In the genomic region with DNA sequence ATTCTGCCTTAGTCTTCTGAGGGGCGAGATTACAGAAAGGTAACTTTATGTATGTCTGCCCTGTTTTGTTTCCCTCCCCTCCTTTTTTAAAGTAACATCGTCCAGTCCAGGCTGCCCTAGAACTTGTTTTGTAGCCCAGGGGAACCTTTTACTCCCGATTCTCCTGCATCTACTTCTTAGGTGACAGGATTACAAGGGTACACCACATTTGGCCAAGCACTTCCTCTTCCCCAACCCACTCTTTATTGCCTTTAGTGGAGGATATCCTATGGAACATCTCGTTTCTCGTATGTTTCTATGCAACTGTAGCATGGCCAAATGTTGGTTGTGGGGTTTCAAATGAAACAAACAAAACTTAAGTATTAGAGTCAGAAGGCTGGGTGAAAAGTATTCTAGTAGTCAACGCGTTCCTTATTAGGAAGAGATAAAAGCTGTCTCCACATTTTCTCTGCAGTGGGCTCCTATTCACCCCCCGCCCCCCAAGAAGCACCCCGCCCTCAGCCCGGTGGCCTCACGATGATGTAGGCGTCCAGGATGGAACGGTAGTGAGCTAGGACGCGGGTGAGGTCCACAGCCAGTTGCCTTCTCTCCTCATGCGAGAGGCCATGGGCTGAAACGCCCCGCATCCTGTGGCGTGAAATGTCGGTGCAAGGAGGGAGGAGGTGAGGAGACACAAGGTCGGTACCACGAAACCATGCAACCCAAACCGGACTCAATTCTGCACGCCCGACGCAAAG, we compare ENCODE assay signal across 8 mouse cellular contexts. TPM values are rescaled to one million over a fixed set of nuclear protein-coding genes. Genes with fewer than 3 reads are reported as not detected.
DNase-seq lines count a peak whose midpoint lies in the region; ATAC-seq and TF ChIP-seq lines count a peak whose summit lies in the region.

No protein-coding gene starts in this region.

- no peaks in the 10 kb centered on the region for H3K27me3 ChIP-seq in embryonic facial prominence, embryonic 12.5 days
- no peaks in the 10 kb centered on the region for H3K27me3 ChIP-seq in intestine, postnatal 0 days (replicated peaks; ENCODE audit: control insufficient read depth, insufficient read depth, low read length)
- no peaks in the 10 kb centered on the region for H3K27me3 ChIP-seq in neural tube, embryonic 15.5 days (replicated peaks)

- WGBS in lung, adult 2 months = 3% methylated on average over 26 of the region's 26 CpGs
- 7% methylated on average over 26 of the region's 26 CpGs for WGBS in embryonic facial prominence, embryonic 12.5 days
- WGBS in intestine, postnatal 0 days = 3% methylated on average over 26 of the region's 26 CpGs
- WGBS in neural tube, embryonic 15.5 days = 8% methylated on average over 26 of the region's 26 CpGs

- H3K4me2 ChIP-seq in embryonic facial prominence, embryonic 12.5 days (replicated peaks) = peak overlapping the region; percentile 83
- H3K4me2 ChIP-seq in intestine, postnatal 0 days (replicated peaks; ENCODE audit: low read depth) = peak overlapping the region; percentile 89
- peak overlapping the region; percentile 80 for H3K4me2 ChIP-seq in neural tube, embryonic 15.5 days

- H3K27ac ChIP-seq in embryonic facial prominence, embryonic 12.5 days = peak overlapping the region; percentile 92
- H3K27ac ChIP-seq in intestine, postnatal 0 days (ENCODE audit: low read depth, low read length) = peak overlapping the region; percentile 95
- H3K27ac ChIP-seq in neural tube, embryonic 15.5 days (replicated peaks) = peak overlapping the region; percentile 94

- DNase-seq in lung, adult 2 months = no peak
- no peak for DNase-seq in lung, adult 18-20 months
- no peak for DNase-seq in right cerebral cortex, postnatal 14 days
- DNase-seq in right cerebral cortex, postnatal 4 days = no peak
- no peak for DNase-seq in embryo, embryonic 10.5 days (ENCODE audit: low spot score)

- no peak for TF ChIP-seq POLR2A in lung, adult 2 months (IDR thresholded peaks at IDR 0.05; ENCODE audit: borderline replicate concordance, extremely low read depth, low read depth, low read length)

- H3K9me3 ChIP-seq in embryonic facial prominence, embryonic 12.5 days = no peaks in the 10 kb centered on the region
- no peaks in the 10 kb centered on the region for H3K9me3 ChIP-seq in intestine, postnatal 0 days (ENCODE audit: control insufficient read depth)
- H3K9me3 ChIP-seq in neural tube, embryonic 15.5 days (replicated peaks) = no peaks in the 10 kb centered on the region

- H3K9ac ChIP-seq in embryonic facial prominence, embryonic 12.5 days = peak overlapping the region; percentile 91
- H3K9ac ChIP-seq in intestine, postnatal 0 days (ENCODE audit: low read depth, low read length) = peak overlapping the region; percentile 83
- H3K9ac ChIP-seq in neural tube, embryonic 15.5 days (replicated peaks) = peak overlapping the region; percentile 87

- H3K36me3 ChIP-seq in embryonic facial prominence, embryonic 12.5 days = peaks cover 53% of the 10 kb centered on the region
- peaks cover 41% of the 10 kb centered on the region for H3K36me3 ChIP-seq in intestine, postnatal 0 days (ENCODE audit: control insufficient read depth, insufficient read depth)
- H3K36me3 ChIP-seq in neural tube, embryonic 15.5 days = peaks cover 43% of the 10 kb centered on the region

- H3K4me3 ChIP-seq in lung, adult 2 months (replicated peaks; ENCODE audit: extremely low read depth, low read depth, low read length) = peak overlapping the region; percentile 89
- H3K4me3 ChIP-seq in embryonic facial prominence, embryonic 12.5 days = peak overlapping the region; percentile 97
- peak overlapping the region; percentile 94 for H3K4me3 ChIP-seq in intestine, postnatal 0 days (ENCODE audit: low read depth, low read length)
- H3K4me3 ChIP-seq in neural tube, embryonic 15.5 days (replicated peaks) = peak overlapping the region; percentile 88

- ATAC-seq in embryonic facial prominence, embryonic 12.5 days (ENCODE audit: insufficient number of reproducible peaks, insufficient read depth, low FRiP score, low TSS enrichment) = peak; percentile 38; the same call in 1 of the 2 replicates
- peak; percentile 20 for ATAC-seq in intestine, postnatal 0 days
- ATAC-seq in neural tube, embryonic 15.5 days (ENCODE audit: low FRiP score) = peak; percentile 46; the same call in 1 of the 2 replicates

- peaks cover 6% of the 10 kb centered on the region for H3K4me1 ChIP-seq in lung, adult 2 months (ENCODE audit: control insufficient read depth, insufficient read depth, low read length)
- H3K4me1 ChIP-seq in embryonic facial prominence, embryonic 12.5 days = peaks cover 25% of the 10 kb centered on the region
- H3K4me1 ChIP-seq in intestine, postnatal 0 days (replicated peaks; ENCODE audit: control insufficient read depth, insufficient read depth, low read length) = no peaks in the 10 kb centered on the region; the same call in 1 of the 2 replicates
- H3K4me1 ChIP-seq in neural tube, embryonic 15.5 days = peaks cover 46% of the 10 kb centered on the region

- TF ChIP-seq CTCF in lung, adult 2 months (IDR thresholded peaks at IDR 0.05; ENCODE audit: insufficient read depth, low read length) = no peak
- TF ChIP-seq CTCF in intestine, postnatal 0 days (IDR thresholded peaks at IDR 0.05; ENCODE audit: low read depth) = no peak; the same call in 1 of the 2 replicates

RNA-seq across cellular contexts. Expression of a gene that starts 0.6 kb away (rescaled TPM):
- polyA plus RNA-seq in lung, adult 2 months (2012; rRNA removed) = 10.7 and 12.8 TPM in 2 replicates
- polyA plus RNA-seq in embryonic facial prominence, embryonic 12.5 days (2016; fragmentation: Nextera tagmentation; extraction: Ambion mirVana) = 75.4 and 80.1 TPM in 2 replicates
- 13.9 and 14.1 TPM in 2 replicates for polyA plus RNA-seq in intestine, postnatal 0 days (2015; fragmentation: Nextera tagmentation; extraction: Ambion mirVana)
- 21.6 and 31.7 TPM in 2 replicates for polyA plus RNA-seq in neural tube, embryonic 15.5 days (2015; fragmentation: Nextera tagmentation; extraction: Ambion mirVana)

RNA-seq across cellular contexts. Expression of a gene that starts 1.0 kb away (rescaled TPM):
- polyA plus RNA-seq in lung, adult 2 months (2012; rRNA removed) = 28.3 and 29.7 TPM in 2 replicates
- 23.2 and 23.8 TPM in 2 replicates for polyA plus RNA-seq in embryonic facial prominence, embryonic 12.5 days (2016; fragmentation: Nextera tagmentation; extraction: Ambion mirVana)
- 5.8 and 6.1 TPM in 2 replicates for polyA plus RNA-seq in intestine, postnatal 0 days (2015; fragmentation: Nextera tagmentation; extraction: Ambion mirVana)
- 19.3 and 19.7 TPM in 2 replicates for polyA plus RNA-seq in neural tube, embryonic 15.5 days (2015; fragmentation: Nextera tagmentation; extraction: Ambion mirVana)

RNA-seq across cellular contexts. Expression of a gene that starts 10.2 kb away (rescaled TPM):
- 26.7 and 45.8 TPM in 2 replicates for polyA plus RNA-seq in lung, adult 2 months (2012; rRNA removed)
- polyA plus RNA-seq in embryonic facial prominence, embryonic 12.5 days (2016; fragmentation: Nextera tagmentation; extraction: Ambion mirVana) = 71.4 and 72.9 TPM in 2 replicates
- 74.9 and 79.5 TPM in 2 replicates for polyA plus RNA-seq in intestine, postnatal 0 days (2015; fragmentation: Nextera tagmentation; extraction: Ambion mirVana)
- polyA plus RNA-seq in neural tube, embryonic 15.5 days (2015; fragmentation: Nextera tagmentation; extraction: Ambion mirVana) = 51.0 and 59.5 TPM in 2 replicates

RNA-seq across cellular contexts. Expression of a gene that starts 19.0 kb away (rescaled TPM):
- polyA plus RNA-seq in lung, adult 2 months (2012; rRNA removed) = 15.1 TPM in 1 of 2 replicates, not detected in the other
- 467 and 481 TPM in 2 replicates for polyA plus RNA-seq in embryonic facial prominence, embryonic 12.5 days (2016; fragmentation: Nextera tagmentation; extraction: Ambion mirVana)
- polyA plus RNA-seq in intestine, postnatal 0 days (2015; fragmentation: Nextera tagmentation; extraction: Ambion mirVana) = 0.81 and 1.9 TPM in 2 replicates
- polyA plus RNA-seq in neural tube, embryonic 15.5 days (2015; fragmentation: Nextera tagmentation; extraction: Ambion mirVana) = 81.1 and 86.0 TPM in 2 replicates

RNA-seq across cellular contexts. Expression of a gene that starts 23.4 kb away (rescaled TPM):
- polyA plus RNA-seq in lung, adult 2 months (2012; rRNA removed) = 51.6 and 82.6 TPM in 2 replicates
- polyA plus RNA-seq in embryonic facial prominence, embryonic 12.5 days (2016; fragmentation: Nextera tagmentation; extraction: Ambion mirVana) = 246 and 270 TPM in 2 replicates
- polyA plus RNA-seq in intestine, postnatal 0 days (2015; fragmentation: Nextera tagmentation; extraction: Ambion mirVana) = 93.8 and 107 TPM in 2 replicates
- 137 and 160 TPM in 2 replicates for polyA plus RNA-seq in neural tube, embryonic 15.5 days (2015; fragmentation: Nextera tagmentation; extraction: Ambion mirVana)
